8 mouse cellular contexts compared by ENCODE assay signal in the genomic region with DNA sequence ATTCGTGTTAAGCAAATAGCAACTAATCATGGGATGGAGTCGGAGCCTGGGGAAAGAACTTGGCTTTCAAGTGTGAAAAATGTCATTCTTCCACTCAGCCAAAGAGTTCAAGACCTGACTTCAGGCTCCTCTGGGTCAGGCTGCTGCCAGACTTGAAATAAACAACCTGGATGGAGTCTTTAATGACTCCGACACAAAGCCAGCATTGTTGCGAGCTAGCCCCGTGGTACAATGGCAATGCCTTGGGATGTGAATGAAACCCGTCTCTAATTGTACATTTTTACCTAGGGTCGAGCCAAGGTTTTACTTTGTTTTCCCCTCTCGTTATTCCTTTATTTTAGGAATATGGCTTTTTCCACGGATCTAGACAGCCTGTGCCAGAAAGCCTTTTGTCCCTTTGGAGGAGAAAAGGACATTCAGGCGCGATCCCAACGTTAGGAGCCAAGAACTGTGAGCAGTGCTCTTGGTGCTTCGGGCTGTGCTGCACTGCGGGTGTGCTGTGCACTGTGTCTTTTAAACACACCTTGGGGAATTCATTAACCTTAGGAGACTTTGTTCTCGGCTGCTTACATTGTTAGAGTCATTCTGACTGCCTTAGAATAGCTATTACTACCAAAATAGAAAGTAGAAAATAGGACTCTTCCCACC.
DNase-seq lines count a peak whose midpoint lies in the region; ATAC-seq and TF ChIP-seq lines count a peak whose summit lies in the region.

No protein-coding gene starts in this region.

- H3K27ac ChIP-seq in forebrain, embryonic 16.5 days (ENCODE audit: low read length) = no peak overlapping the region
- H3K27ac ChIP-seq in forebrain, postnatal 0 days (ENCODE audit: low read depth, low read length) = no peak overlapping the region

- ATAC-seq in forebrain, embryonic 16.5 days = no peak
- ATAC-seq in forebrain, postnatal 0 days = no peak

- no peaks in the 10 kb centered on the region for H3K36me3 ChIP-seq in forebrain, embryonic 16.5 days (ENCODE audit: control insufficient read depth, insufficient read depth)
- no peaks in the 10 kb centered on the region for H3K36me3 ChIP-seq in forebrain, postnatal 0 days (ENCODE audit: insufficient read depth)

- TF ChIP-seq CTCF in forebrain, postnatal 0 days (IDR thresholded peaks at IDR 0.05; ENCODE audit: low read depth) = no peak

- no peaks in the 10 kb centered on the region for H3K27me3 ChIP-seq in forebrain, embryonic 16.5 days (replicated peaks; ENCODE audit: control insufficient read depth, insufficient read depth, low read length)
- no peaks in the 10 kb centered on the region for H3K27me3 ChIP-seq in forebrain, postnatal 0 days (ENCODE audit: insufficient read depth, low read length)

- H3K9me3 ChIP-seq in forebrain, embryonic 16.5 days (ENCODE audit: control insufficient read depth, low read length) = no peaks in the 10 kb centered on the region
- H3K9me3 ChIP-seq in forebrain, postnatal 0 days (ENCODE audit: low read length) = no peaks in the 10 kb centered on the region

- no peak overlapping the region for H3K9ac ChIP-seq in forebrain, embryonic 16.5 days (replicated peaks; ENCODE audit: low read depth, low read length)
- no peak overlapping the region for H3K9ac ChIP-seq in forebrain, postnatal 0 days

- no peak for DNase-seq in forebrain, postnatal 0 days
- peak; percentile 47 for DNase-seq in R1 (ENCODE audit: low read depth, low spot score)
- DNase-seq in heart, postnatal 10 days = peak; percentile 34 to 41
- peak; percentile 31 to 46 for DNase-seq in kidney, postnatal 4 days
- DNase-seq in cerebellum, adult 11 months = no peak
- no peak for DNase-seq in urinary bladder, postnatal 4 days (ENCODE audit: low spot score in 2 of 2)
- DNase-seq in left cerebral cortex, adult 9 months (ENCODE audit: low spot score in 2 of 2) = no peak

- WGBS in forebrain, embryonic 16.5 days = 6% methylated on average over 15 of the region's 15 CpGs
- 11% methylated on average over 15 of the region's 15 CpGs for WGBS in forebrain, postnatal 0 days

- no peak overlapping the region for H3K4me3 ChIP-seq in forebrain, embryonic 16.5 days (replicated peaks; ENCODE audit: low read length)
- no peak overlapping the region for H3K4me3 ChIP-seq in forebrain, postnatal 0 days (ENCODE audit: low read depth, low read length)

- peak overlapping the region; percentile 12 for H3K4me2 ChIP-seq in forebrain, embryonic 16.5 days (ENCODE audit: low read length)
- H3K4me2 ChIP-seq in forebrain, postnatal 0 days (ENCODE audit: low read depth) = no peak overlapping the region; the same call in 1 of the 2 replicates

- H3K4me1 ChIP-seq in forebrain, embryonic 16.5 days (replicated peaks; ENCODE audit: control insufficient read depth, insufficient read depth, low read length) = no peaks in the 10 kb centered on the region
- H3K4me1 ChIP-seq in forebrain, postnatal 0 days (ENCODE audit: insufficient read depth) = no peaks in the 10 kb centered on the region; the same call in 1 of the 2 replicates

- intact Hi-C loops in heart, postnatal 10 days (cut with DNase I) = no loop called here

Comparison
In these comparisons a context has a peak if more than half of its experiments do, and no peak if none do; other contexts are left out.
1. DNase-seq: peak in R1 (single experiment), heart, postnatal 10 days (2 of 2) and kidney, postnatal 4 days (2 of 2); none in forebrain, postnatal 0 days (single experiment), cerebellum, adult 11 months (single experiment), urinary bladder, postnatal 4 days (0 of 2) and left cerebral cortex, adult 9 months (0 of 2).